Mouse (Mus musculus) lung, adult 2 months (tissue): ENCODE data around the gene Smoc2.

ENCODE experiments used
- CTCF ChIP-seq: fragments of 200-500 bp; IDR thresholded peaks from 2 replicates; pipeline ENCODE4 v1.5.1; 2011; ENCODE audit warnings: mild to moderate bottlenecking, low read length, control low read depth; ENCODE audit not compliant: insufficient read depth
- POLR2A ChIP-seq: fragments of 200-500 bp; IDR thresholded peaks from 2 replicates; pipeline ENCODE4 v1.6.1; 2011; ENCODE audit warnings: low read depth, mild to moderate bottlenecking, control low read depth, low read length, borderline replicate concordance; ENCODE audit errors: extremely low read depth

GRCm38 (mm10) chr17:14239960-14240359 is 39.3 kb upstream of the Smoc2 start:
- TF ChIP-seq POLR2A = no peak
- no peak for TF ChIP-seq CTCF
